Mouse (Mus musculus) liver, embryonic 14.5 days (tissue): Measurements from ENCODE around the gene Fam160a2. TPM values are rescaled to one million over a fixed set of nuclear protein-coding genes. Genes with fewer than 3 reads are reported as not detected.
A peak's percentile ranks its signal among the peaks of the same experiment; 100 is the strongest.

ENCODE experiments used
- ATAC-seq: fragments of 200-750 bp; cut with Nextera tagmentation; 2 replicates; pipeline ENCODE4 v1.8.0; 2017; ENCODE audit warnings: moderate number of reproducible peaks, mild to moderate bottlenecking, moderate library complexity; ENCODE audit not compliant: insufficient read depth
- DNase-seq, 3 experiments: peaks; one replicate each; pipeline ENCODE4 v3.0.0-alpha.2; 2012 to 2013; ENCODE audit warnings: low read depth in 3 of 3, low spot score in 3 of 3
- H3K27ac ChIP-seq: fragments of 300-500 bp; sonication (generic); 2 replicates; pipeline ENCODE4 v1.5.1; 2014; ENCODE audit warnings: moderate library complexity, mild to moderate bottlenecking, control low read depth, inconsistent platforms
- H3K27me3 ChIP-seq: fragments of 300-500 bp; sonication (generic); 2 replicates; pipeline ENCODE4 v1.6.1; 2014; ENCODE audit warnings: mild to moderate bottlenecking, low read length, moderate library complexity; ENCODE audit not compliant: control insufficient read depth, insufficient read depth
- H3K36me3 ChIP-seq: fragments of 300-500 bp; sonication (generic); replicated peaks from 2 replicates; pipeline ENCODE4 v1.6.1; 2014; ENCODE audit warnings: low read depth; ENCODE audit not compliant: control insufficient read depth, insufficient read depth
- H3K4me1 ChIP-seq, 2 experiments: fragments of 200-500 bp in 1 of 2; fragments of 300-500 bp in 1 of 2; sonication (generic) in 1 of 2; replicated peaks; 2 replicates each; pipeline ENCODE4 v1.6.1; 2012 to 2014; ENCODE audit warnings: antibody characterized with exemption in 1 of 2, inconsistent platforms in 1 of 2, low read length in 1 of 2; ENCODE audit not compliant: control insufficient read depth in 2 of 2, insufficient read depth in 2 of 2
- H3K4me2 ChIP-seq: fragments of 300-500 bp; sonication (generic); 2 replicates; pipeline ENCODE4 v1.6.1; 2014; ENCODE audit warnings: low read depth, mild to moderate bottlenecking, control low read depth, moderate library complexity
- H3K4me3 ChIP-seq, 2 experiments: fragments of 200-500 bp in 1 of 2; fragments of 300-500 bp in 1 of 2; sonication (generic) in 1 of 2; 2 replicates each; pipeline ENCODE4 v1.5.1; 2012 to 2014; ENCODE audit warnings: low read depth in 2 of 2, low read length in 2 of 2, mild to moderate bottlenecking in 2 of 2, control low read depth in 1 of 2, inconsistent platforms in 1 of 2, moderate library complexity in 1 of 2; ENCODE audit not compliant: insufficient read depth in 1 of 2
- H3K9ac ChIP-seq: fragments of 300-500 bp; sonication (generic); replicated peaks from 2 replicates; pipeline ENCODE4 v1.6.1; 2014; ENCODE audit warnings: mild to moderate bottlenecking, control low read depth, moderate library complexity
- H3K9me3 ChIP-seq: fragments of 300-500 bp; sonication (generic); 2 replicates; pipeline ENCODE4 v1.6.1; 2016; ENCODE audit warnings: low read length, mixed read lengths; ENCODE audit not compliant: control insufficient read depth
- CTCF ChIP-seq: IDR thresholded peaks from 2 replicates; pipeline ENCODE4 v1.5.1; 2016; ENCODE audit warnings: antibody characterized with exemption, low read depth, control low read depth
- EP300 ChIP-seq: IDR thresholded peaks from 2 replicates; pipeline ENCODE4 v1.6.1; 2016; ENCODE audit warnings: antibody characterized with exemption, low read depth
- WGBS: fragments of 180-500 bp; shearing (Covaris S2); extraction: QIAGEN DNeasy Blood & Tissue Kit; methylation state at CpG from one replicate; pipeline ENCODE4 v1.1.7; 2014; ENCODE audit not compliant: insufficient replicate concordance; 5-methylcytosine and 5-hydroxymethylcytosine counted together
- polyA plus RNA-seq, 2 experiments: library from polyadenylated mRNA; depleted of rRNA in 1 of 2; stranded (reverse) in 1 of 2; unstranded in 1 of 2; fragments of >200 nt; fragmentation: Nextera tagmentation in 1 of 2; extraction: Ambion mirVana in 1 of 2; gene quantifications; 2 replicates each; pipeline versions ENCODE4 v1.2.1 to v1.2.3; 2012 to 2014

Gene Fam160a2
- 8.1 and 8.7 TPM in 2 replicates for polyA plus RNA-seq (2012; rRNA removed)
- polyA plus RNA-seq (2014; fragmentation: Nextera tagmentation; extraction: Ambion mirVana) = 7.4 and 8.1 TPM in 2 replicates

DNA sequence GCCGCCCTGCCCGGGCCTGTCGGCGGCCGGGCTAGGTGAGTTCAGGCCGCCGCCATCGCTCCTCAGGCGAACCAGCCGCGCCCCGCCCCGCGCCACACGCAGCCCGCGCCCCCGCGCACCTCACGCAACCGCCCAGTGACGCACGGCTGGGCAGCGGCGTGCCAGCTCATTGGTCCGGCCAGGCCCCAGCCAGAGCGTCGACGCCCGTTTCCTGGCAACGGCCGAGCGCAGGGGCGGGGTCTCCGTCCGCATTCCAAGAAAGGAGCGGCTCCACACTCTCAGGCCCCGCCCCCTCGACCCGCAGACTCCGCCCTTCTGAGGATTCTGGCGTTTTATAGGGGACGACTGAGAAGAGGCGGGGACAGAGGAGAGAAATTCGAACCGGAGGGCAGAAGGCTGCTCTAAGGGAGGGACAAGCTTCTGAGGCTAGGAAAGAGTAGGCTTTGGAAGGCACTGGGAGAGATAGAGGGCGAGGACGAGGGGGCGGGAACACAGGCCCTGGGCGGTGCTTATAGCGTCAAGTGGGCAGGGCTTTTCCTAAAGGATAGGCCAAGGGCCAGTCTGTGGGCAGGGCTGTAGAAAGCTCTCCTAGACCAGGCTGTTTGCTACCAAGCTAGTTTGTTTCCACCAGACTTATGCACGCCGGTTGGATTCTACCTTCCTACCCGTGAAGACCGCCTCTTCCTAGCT, at the start of gene Fam160a2:
TSS of gene Fam160a2 (minus strand) at position 120 of the 690 bp plus-strand sequence.
- Histone ChIP-seq H3K4me2 (peak within 1 kb of the TSS; percentile 95), H3K4me1 (peaks cover 11% of the 10 kb centered on the region in 2 experiments), H3K27ac (peak within 1 kb of the TSS; percentile 86), H3K27me3 (no peaks in the 10 kb centered on the region), H3K4me3 (peak within 1 kb of the TSS; percentile 83 to 91), H3K9ac (peak within 1 kb of the TSS; percentile 88), H3K36me3 (no peaks in the 10 kb centered on the region), H3K9me3 (no peaks in the 10 kb centered on the region)
- ATAC-seq (peak; percentile 95), DNase-seq (peak; percentile 97 to 99 (median 97))
- no peak for TF ChIP-seq CTCF
- no peak for TF ChIP-seq EP300
- under 1% methylated on average over 55 of the region's 55 CpGs for WGBS

DNA sequence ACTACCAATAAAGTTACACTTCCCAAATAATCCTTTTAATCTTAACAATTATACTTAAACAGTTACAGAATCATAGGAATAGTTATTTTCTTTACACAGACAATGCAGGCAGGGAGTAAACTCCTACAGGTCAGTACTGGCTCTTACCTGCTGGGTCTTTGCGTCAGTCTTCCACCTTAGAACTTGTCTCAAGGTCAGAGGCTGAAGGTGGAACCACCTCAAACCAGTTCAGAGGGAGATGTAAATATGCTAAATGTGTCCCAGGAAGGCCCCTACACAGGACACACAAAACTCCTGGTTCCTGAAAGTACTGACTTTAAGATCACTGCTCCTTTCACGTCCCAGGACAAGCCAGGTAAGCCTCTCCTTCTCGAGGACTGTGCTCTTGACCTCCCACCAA, 45.2 kb upstream of the Fam160a2 start:
- TF ChIP-seq EP300 = no peak
- TF ChIP-seq CTCF = no peak
- Histone ChIP-seq H3K4me1 (no peaks in the 10 kb centered on the region), H3K36me3 (no peaks in the 10 kb centered on the region), H3K4me3 (no peak overlapping the region), H3K9me3 (no peaks in the 10 kb centered on the region), H3K9ac (no peak overlapping the region), H3K4me2 (no peak overlapping the region), H3K27me3 (no peaks in the 10 kb centered on the region), H3K27ac (no peak overlapping the region)
- no peak for ATAC-seq
- DNase-seq = no peak
- 40% methylated on average over 3 of the region's 3 CpGs for WGBS

DNA sequence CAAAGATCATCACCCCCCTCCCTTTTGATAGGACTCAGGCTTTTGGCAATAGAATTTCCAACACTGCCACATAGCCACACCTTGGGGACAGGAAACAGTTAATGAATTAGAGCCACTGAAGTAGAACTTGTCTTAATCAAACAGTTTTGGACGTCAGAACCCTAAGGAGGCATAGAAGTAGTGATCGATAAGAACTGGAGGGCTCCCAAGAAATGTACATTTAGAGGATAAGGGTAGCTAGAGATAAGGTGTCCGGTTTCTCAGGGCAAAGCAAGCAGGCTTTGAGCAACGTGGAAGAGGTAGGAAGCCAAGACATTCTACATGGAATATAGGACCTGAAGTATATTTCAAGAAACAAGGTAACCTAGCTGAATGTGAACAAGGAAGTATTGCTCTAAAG, 41.6 kb upstream of the Fam160a2 start:
- Histone ChIP-seq H3K36me3 (no peaks in the 10 kb centered on the region), H3K4me2 (no peak overlapping the region), H3K9ac (no peak overlapping the region), H3K27me3 (no peaks in the 10 kb centered on the region), H3K4me1 (no peaks in the 10 kb centered on the region), H3K9me3 (no peaks in the 10 kb centered on the region), H3K27ac (no peak overlapping the region), H3K4me3 (no peak overlapping the region)
- TF ChIP-seq EP300 (no peak), CTCF (no peak)
- DNase-seq = no peak
- ATAC-seq = no peak
- WGBS = 35% methylated on average over 4 of the region's 4 CpGs

DNA sequence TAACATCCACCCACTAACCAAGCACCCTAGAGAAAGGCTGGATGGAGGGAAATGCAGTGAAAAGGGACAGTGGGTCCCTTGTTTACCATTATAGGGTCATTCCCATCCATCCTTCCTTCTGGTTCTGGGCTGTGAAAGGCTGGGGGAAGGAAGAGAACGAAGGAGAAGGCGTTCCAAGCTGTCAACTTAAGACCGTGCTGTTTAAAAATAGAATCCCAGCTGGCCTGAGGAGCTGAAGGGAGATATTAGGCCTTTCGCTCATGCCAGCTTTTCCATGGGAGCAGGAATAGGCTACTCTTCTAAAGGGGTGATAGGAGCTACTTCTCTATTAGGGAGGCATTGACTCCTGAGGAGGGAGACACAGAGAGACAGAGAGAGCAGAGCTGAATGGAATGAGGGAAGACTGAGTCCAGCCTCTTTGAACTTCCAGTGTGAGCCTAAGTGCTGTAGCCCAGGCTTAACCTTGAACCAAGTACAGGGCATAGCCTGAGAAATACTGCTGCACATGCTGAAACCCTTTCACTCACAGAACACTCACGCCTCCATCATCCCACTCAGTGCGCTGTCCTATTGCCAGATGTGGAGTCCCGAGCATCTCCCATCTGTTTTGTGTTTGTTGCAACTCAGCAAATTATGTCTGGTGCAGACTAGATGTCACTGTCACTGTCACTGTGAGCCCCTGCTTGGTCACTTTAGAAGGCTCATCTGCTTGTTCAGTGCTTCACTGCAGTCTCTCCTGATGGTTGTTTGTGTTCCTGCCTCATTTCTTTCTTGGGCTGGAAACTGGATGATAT, 38.3 kb upstream of the Fam160a2 start:
- Histone ChIP-seq H3K27me3 (no peaks in the 10 kb centered on the region), H3K27ac (no peak overlapping the region), H3K9me3 (no peaks in the 10 kb centered on the region), H3K9ac (no peak overlapping the region), H3K4me3 (no peak overlapping the region), H3K4me2 (no peak overlapping the region), H3K36me3 (no peaks in the 10 kb centered on the region), H3K4me1 (no peaks in the 10 kb centered on the region)
- no peak for DNase-seq
- TF ChIP-seq EP300 (no peak), CTCF (no peak)
- ATAC-seq = no peak
- 61% methylated on average over 7 of the region's 7 CpGs for WGBS

DNA sequence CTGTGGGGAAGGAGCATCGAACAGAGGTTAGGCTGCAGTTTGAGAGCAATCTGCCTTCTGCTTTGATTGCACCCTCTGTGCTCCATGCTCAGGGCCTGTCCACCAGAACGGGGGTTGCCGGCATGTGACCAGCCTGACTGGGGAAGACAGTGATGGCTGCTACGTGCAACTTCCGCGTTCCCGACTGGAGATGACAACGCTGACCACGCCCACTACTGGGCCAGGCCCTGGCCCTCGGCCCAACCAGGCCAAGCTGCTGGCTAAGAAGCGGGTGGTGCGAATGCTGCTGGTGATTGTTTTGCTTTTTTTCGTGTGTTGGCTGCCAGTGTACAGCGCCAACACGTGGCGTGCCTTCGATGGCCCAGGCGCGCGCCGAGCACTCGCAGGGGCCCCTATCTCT, 34.9 kb upstream of the Fam160a2 start:
- no peak for DNase-seq
- WGBS = 62% methylated on average over 22 of the region's 22 CpGs

More for the DNA sequence above, 34.9 kb upstream of the Fam160a2 start:
- Histone ChIP-seq H3K27ac (no peak overlapping the region), H3K4me3 (no peak overlapping the region), H3K4me1 (no peaks in the 10 kb centered on the region), H3K4me2 (no peak overlapping the region), H3K36me3 (no peaks in the 10 kb centered on the region), H3K27me3 (no peaks in the 10 kb centered on the region), H3K9ac (no peak overlapping the region), H3K9me3 (no peaks in the 10 kb centered on the region)
- ATAC-seq = no peak
- no peak for TF ChIP-seq EP300
- TF ChIP-seq CTCF = no peak
